Mouse (Mus musculus) forebrain, embryonic 14.5 days (tissue): ENCODE measurements around the gene Gucd1. TPM values are rescaled to one million over a fixed set of nuclear protein-coding genes. Genes with fewer than 3 reads are reported as not detected.
"Not testable (repeated sequence)": the region's sequence is repeated elsewhere in the genome, so short reads cannot be mapped to it uniquely, and the experiment has no call there.

Source experiments
- ATAC-seq: fragments of 200-750 bp; cut with Nextera tagmentation; 2 replicates; pipeline ENCODE4 v1.8.0; 2017; ENCODE audit warnings: mild to moderate bottlenecking, moderate library complexity
- DNase-seq: peaks from one replicate; pipeline ENCODE4 v3.0.0-alpha.2; 2015; ENCODE audit warnings: low spot score
- H3K27ac ChIP-seq: fragments of 300-500 bp; sonication (generic); 2 replicates; pipeline ENCODE4 v1.5.1; 2014; ENCODE audit warnings: low read depth, mild to moderate bottlenecking, control low read depth, low read length, moderate library complexity
- H3K27me3 ChIP-seq: fragments of 300-500 bp; sonication (generic); replicated peaks from 2 replicates; pipeline ENCODE4 v1.6.1; 2014; ENCODE audit warnings: low read length, control low read depth, mixed read lengths; ENCODE audit not compliant: control insufficient read depth, insufficient read depth
- H3K36me3 ChIP-seq: fragments of 300-500 bp; sonication (generic); 2 replicates; pipeline ENCODE4 v1.6.1; 2014; ENCODE audit warnings: low read length, control low read depth; ENCODE audit not compliant: control insufficient read depth, insufficient read depth
- H3K4me1 ChIP-seq: fragments of 300-500 bp; sonication (generic); 2 replicates; pipeline ENCODE4 v1.6.1; 2014; ENCODE audit warnings: antibody characterized with exemption, low read length, control low read depth; ENCODE audit not compliant: control insufficient read depth, insufficient read depth
- H3K4me2 ChIP-seq: fragments of 300-500 bp; sonication (generic); 2 replicates; pipeline ENCODE4 v1.6.1; 2014; ENCODE audit warnings: mild to moderate bottlenecking, control low read depth, low read length
- H3K4me3 ChIP-seq: fragments of 300-500 bp; sonication (generic); 2 replicates; pipeline ENCODE4 v1.5.1; 2014; ENCODE audit warnings: low read depth, low read length, control low read depth
- H3K9ac ChIP-seq: fragments of 300-500 bp; sonication (generic); 2 replicates; pipeline ENCODE4 v1.6.1; 2014; ENCODE audit warnings: mild to moderate bottlenecking, low read length, control low read depth, moderate library complexity
- H3K9me3 ChIP-seq: fragments of 300-500 bp; sonication (generic); replicated peaks from 2 replicates; pipeline ENCODE4 v1.6.1; 2016; ENCODE audit warnings: low read length, control low read depth, mixed read lengths; ENCODE audit not compliant: control insufficient read depth
- WGBS: fragments of 180-500 bp; shearing (Covaris S2); extraction: QIAGEN DNeasy Blood & Tissue Kit; methylation state at CpG from one replicate; pipeline ENCODE4 v1.1.7; 2014; 5-methylcytosine and 5-hydroxymethylcytosine counted together
- polyA plus RNA-seq: library from polyadenylated mRNA; unstranded; fragments of >200 nt; fragmentation: Nextera tagmentation; extraction: Ambion mirVana; gene quantifications from 2 replicates; pipeline ENCODE4 v1.2.1, GENCODE M21; 2014

Gucd1 gene
- polyA plus RNA-seq, 1 experiment from 2014 or later = 29.5 TPM

DNA sequence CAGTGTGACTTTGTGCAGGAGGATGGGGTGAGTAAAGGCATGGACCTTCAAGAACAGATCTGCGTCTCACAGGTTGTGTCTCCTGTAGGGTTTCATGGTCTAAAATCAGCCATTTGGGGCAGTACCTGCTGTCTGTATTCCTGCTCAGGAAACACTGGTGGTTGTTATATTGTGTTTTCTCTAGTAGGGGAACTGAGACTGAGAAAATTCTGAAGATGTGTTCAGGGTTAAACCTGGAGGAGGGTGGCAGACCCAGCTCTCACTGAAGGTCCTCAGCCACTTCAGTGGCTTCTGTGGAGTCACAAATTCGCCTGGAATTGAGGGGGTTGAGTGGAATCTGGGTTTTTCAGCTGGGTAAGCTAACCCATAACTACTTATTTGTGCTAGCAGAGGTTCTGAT is 12.6 kb upstream of the Gucd1 start:
- 90% methylated on average over 2 of the region's 2 CpGs for WGBS

DNA sequence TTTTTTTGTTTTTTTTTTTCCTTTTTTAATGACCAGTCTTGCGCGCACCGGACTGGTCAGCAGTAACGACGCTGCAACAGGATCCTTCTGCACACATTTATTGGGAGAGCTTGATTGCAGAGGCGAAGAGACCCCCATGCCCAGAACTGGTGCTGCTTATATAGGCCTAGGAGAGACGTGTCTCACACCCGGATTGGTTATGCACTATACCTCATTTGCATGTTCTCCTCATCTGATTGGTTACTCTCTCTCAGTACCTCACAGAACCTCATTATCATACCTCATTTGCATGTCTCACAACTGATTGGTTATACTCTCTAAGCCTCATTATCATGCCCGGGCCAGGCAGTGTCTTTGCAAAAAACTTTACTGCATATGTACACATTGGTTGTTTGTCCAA is 7.7 kb upstream of the Gucd1 start:
- H3K4me1 ChIP-seq, H3K9ac ChIP-seq, ATAC-seq, DNase-seq, H3K27ac ChIP-seq, H3K4me3 ChIP-seq, H3K4me2 ChIP-seq, H3K9me3 ChIP-seq, H3K27me3 ChIP-seq: not testable (repeated sequence)
- 92% methylated on average over 9 of the region's 9 CpGs for WGBS
- H3K36me3 ChIP-seq = peaks cover 61% of the 10 kb centered on the region

More for the DNA sequence above, 12.6 kb upstream of the Gucd1 start:
- Histone ChIP-seq H3K4me1 (no peaks in the 10 kb centered on the region), H3K36me3 (peaks cover 58% of the 10 kb centered on the region), H3K27ac (no peak overlapping the region), H3K4me2 (no peak overlapping the region), H3K9me3 (no peaks in the 10 kb centered on the region), H3K27me3 (no peaks in the 10 kb centered on the region), H3K9ac (no peak overlapping the region), H3K4me3 (no peak overlapping the region)
- ATAC-seq (no peak), DNase-seq (no peak)

DNA sequence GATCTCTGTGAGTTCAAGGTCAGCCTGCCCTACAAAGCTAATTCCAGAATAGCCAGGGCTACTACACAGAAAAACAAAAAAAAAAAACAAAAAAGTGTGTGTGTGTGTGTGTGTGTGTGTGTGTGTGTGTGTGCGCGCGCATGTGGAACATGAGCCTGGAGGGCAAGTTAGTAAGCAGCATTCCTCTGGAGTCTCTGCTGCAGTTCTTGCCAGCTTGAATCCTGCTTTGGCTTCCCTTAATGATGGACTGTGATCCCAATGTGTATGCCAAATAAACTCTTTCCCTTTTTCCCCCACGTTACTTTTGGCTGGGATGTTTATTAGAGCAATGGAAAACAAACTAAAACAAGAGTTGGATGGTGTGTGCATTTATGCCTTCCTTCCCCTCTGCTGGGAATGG is 3.9 kb upstream of the Gucd1 start:
- Histone ChIP-seq H3K4me3 (no peak overlapping the region), H3K36me3 (peaks cover 60% of the 10 kb centered on the region), H3K9ac (no peak overlapping the region), H3K4me1 (peaks cover 7% of the 10 kb centered on the region; the same call in 1 of the 2 replicates), H3K9me3 (no peaks in the 10 kb centered on the region), H3K4me2 (no peak overlapping the region), H3K27ac (no peak overlapping the region), H3K27me3 (no peaks in the 10 kb centered on the region)
- WGBS = 95% methylated on average over 4 of the region's 4 CpGs
- ATAC-seq (no peak), DNase-seq (no peak)

DNA sequence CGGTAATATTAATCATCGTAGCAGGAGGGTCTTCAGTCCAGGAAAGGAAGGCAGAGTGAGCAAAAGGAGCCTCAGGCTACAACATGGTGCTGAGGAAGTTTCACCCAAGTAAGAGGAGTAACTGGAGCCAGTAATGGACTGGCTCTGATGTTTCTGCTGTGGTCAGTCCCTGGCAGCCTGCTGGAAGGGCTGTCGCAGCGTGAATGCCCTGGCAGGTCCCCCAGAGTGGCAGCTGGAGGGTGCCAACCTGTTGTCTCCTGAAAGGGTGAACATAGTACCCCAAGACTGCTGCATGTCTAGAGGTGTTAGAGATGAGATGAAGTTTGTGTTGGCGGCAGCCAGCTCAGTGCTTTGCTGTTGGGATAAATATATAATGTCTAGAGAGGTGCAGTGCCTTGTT is 2.8 kb upstream of the Gucd1 start:
- ATAC-seq = no peak
- no peak overlapping the region for H3K9ac ChIP-seq
- no peaks in the 10 kb centered on the region for H3K9me3 ChIP-seq
- H3K4me2 ChIP-seq = no peak overlapping the region
- H3K4me1 ChIP-seq = peaks cover 14% of the 10 kb centered on the region; the same call in 1 of the 2 replicates
- no peak overlapping the region for H3K27ac ChIP-seq
- 94% methylated on average over 5 of the region's 5 CpGs for WGBS
- H3K4me3 ChIP-seq = no peak overlapping the region
- H3K27me3 ChIP-seq = no peaks in the 10 kb centered on the region
- peaks cover 52% of the 10 kb centered on the region for H3K36me3 ChIP-seq
- DNase-seq = no peak

DNA sequence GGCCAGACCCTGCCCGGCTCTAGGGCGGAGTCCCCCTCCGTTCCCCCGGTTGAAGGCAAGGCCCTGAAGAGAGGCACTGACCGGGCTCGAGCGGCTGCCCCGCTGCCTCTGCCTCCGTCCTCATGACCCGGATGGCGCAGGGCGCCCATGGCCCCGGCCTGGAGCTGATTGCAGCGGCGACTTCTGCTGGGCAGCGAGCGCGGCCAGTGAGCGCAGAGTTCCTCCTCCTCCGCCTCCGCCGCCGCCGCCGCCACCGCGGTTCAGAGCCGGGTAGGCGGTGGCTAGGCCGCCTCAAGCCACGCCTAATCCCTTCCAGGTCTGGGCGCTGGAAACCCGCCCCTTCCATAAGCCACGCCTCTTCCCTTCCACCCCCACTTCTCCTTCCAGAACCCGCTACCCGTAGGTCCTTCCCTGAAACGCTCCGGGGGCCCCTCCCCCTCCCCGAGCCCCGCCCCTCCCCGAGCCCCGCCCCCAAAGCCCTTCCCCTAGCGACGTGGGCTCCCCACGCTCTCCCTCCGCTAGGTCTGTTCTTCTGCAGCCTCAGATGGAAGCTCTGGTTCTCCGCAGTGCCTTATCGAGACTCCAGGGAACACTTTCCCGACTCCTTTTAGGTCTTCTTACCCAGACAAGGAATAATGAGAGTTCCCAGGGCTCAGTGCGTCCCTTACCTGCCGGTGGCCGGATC is 557 bp downstream of the Gucd1 start, which contains the start of gene Snrpd3:
Gene Snrpd3 (plus strand): TSS at position 479 of the 685 bp plus-strand sequence.
- H3K27me3 ChIP-seq = no peaks in the 10 kb centered on the region
- H3K36me3 ChIP-seq = peaks cover 26% of the 10 kb centered on the region
- H3K9ac ChIP-seq = peak within 1 kb of the TSS; percentile 94
- ATAC-seq = peak; percentile 96
- H3K4me3 ChIP-seq = peak within 1 kb of the TSS; percentile 85
- WGBS = under 1% methylated on average over 47 of the region's 52 CpGs
- H3K27ac ChIP-seq = peak within 1 kb of the TSS; percentile 96
- H3K4me1 ChIP-seq = peaks cover 14% of the 10 kb centered on the region; the same call in 1 of the 2 replicates
- DNase-seq = peak; percentile 98
- peak within 1 kb of the TSS; percentile 90 for H3K4me2 ChIP-seq
- H3K9me3 ChIP-seq = no peaks in the 10 kb centered on the region

DNA sequence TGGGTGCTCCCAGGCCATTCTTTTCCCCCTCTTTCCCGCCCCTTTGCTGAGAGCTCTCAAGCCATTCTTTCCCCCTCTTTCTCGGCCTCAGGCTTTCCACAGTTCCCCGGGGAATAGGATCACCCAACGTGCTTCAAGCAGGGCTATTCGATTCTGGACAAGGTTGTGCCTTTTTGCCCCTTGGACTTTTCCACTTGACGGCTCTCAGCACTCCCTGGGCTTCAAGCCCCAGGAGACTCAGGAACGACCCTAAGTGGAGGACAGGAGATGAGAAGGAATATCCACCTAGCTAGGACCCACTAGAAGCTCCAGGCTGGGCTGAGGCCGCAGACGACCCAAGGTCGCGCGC is 1.1 kb downstream of the Gucd1 start:
- Histone ChIP-seq H3K27me3 (no peaks in the 10 kb centered on the region), H3K4me1 (peaks cover 14% of the 10 kb centered on the region; the same call in 1 of the 2 replicates), H3K36me3 (peaks cover 27% of the 10 kb centered on the region), H3K4me3 (peak overlapping the region; percentile 85), H3K27ac (peak overlapping the region; percentile 96), H3K9me3 (no peaks in the 10 kb centered on the region), H3K9ac (peak overlapping the region; percentile 94), H3K4me2 (peak overlapping the region; percentile 90)
- DNase-seq = no peak
- ATAC-seq = no peak
- under 1% methylated on average over 12 of the region's 12 CpGs for WGBS

DNA sequence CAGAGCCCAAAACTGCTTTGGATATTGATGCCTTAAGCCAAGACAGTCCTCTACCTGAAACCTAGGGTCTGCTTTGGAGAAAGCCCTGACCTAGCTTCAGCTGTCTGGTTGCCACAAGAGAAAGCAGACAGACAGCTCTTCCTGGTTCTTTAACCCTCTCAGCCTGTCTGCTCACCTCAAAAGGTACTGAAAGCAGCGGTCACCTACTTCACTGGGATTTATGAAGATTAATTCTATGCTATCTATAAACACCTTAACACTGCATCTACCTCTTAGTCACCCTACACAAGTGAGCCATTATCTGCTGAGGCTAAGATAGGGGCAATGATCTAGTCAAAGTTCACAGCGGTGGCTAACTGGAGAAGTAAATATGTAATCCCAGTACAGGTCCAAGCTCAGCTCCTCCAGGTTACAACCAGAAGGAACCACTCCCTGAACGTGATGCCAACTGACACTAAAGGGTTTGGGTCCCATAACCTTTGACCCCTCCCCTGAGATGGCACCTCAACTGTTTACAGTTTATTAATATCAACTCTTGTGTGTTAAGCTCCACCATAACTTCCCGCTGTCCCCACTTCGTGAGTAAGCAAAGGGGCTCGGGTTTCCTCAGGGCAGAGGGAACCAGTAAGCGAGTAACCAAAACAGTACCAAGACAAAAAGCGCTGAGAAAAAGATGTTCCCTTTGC is 1.6 kb downstream of the Gucd1 start:
- peak overlapping the region; percentile 96; the same call in 1 of the 2 replicates for H3K27ac ChIP-seq
- H3K9me3 ChIP-seq = no peaks in the 10 kb centered on the region
- DNase-seq (peak; percentile 2), ATAC-seq (no peak)
- peaks cover 14% of the 10 kb centered on the region; the same call in 1 of the 2 replicates for H3K4me1 ChIP-seq
- WGBS = 28% methylated on average over 8 of the region's 8 CpGs
- peak overlapping the region; percentile 85 for H3K4me3 ChIP-seq
- peak overlapping the region; percentile 90 for H3K4me2 ChIP-seq
- H3K9ac ChIP-seq = peak overlapping the region; percentile 94
- H3K27me3 ChIP-seq = no peaks in the 10 kb centered on the region
- peaks cover 27% of the 10 kb centered on the region for H3K36me3 ChIP-seq

DNA sequence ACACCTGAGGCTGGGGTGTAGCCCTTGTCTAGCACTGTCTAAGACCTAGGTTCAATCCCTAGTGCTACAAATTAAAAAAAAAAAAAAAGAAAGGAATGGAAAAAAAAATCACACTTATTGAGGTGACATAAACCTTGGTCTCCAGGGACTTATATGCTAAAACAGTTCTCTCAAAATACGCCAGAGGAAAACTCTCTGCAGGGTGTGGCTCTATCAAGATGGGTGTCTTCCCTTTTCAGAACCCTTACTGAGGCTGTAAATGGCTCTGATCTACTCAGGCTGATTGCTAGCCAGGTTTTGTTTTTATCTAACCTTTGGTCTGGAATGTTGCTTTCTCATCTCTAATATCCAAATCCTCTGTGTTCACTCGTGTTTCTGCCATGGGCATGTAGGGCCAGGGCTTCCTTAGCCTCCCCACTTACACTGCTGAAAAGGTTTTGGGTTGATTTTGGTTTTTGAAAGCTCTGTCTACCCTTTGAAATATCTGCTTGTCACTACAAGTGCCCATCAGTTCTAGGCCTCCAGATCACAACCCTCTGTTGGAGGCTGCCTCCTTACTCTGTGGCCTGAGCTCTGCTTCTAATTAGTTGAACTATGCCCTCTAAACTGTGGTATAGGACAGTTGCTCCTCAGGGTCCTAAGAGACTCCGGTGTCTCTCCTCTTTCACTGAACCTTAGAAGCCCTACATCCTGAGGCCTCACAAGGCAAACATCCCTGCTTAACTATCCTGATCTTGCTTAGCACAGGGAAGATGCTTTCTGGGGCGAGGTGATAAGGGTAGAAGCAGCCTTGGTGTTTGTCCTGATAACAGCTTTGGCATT is 2.3 kb downstream of the Gucd1 start:
- WGBS = 82% methylated on average over 4 of the region's 4 CpGs
- Histone ChIP-seq H3K27me3 (no peaks in the 10 kb centered on the region), H3K9ac (peak overlapping the region; percentile 94; the same call in 1 of the 2 replicates), H3K4me1 (peaks cover 14% of the 10 kb centered on the region; the same call in 1 of the 2 replicates), H3K9me3 (no peaks in the 10 kb centered on the region), H3K27ac (no peak overlapping the region), H3K4me2 (no peak overlapping the region), H3K36me3 (peaks cover 27% of the 10 kb centered on the region), H3K4me3 (no peak overlapping the region)
- DNase-seq = no peak
- ATAC-seq = no peak
